Mouse (Mus musculus) hindbrain, embryonic 13.5 days (tissue): ENCODE results near the gene Cd200r1. TPM values are rescaled to one million over a fixed set of nuclear protein-coding genes. Genes with fewer than 3 reads are reported as not detected.
"Not testable (repeated sequence)": the region's sequence is repeated elsewhere in the genome, so short reads cannot be mapped to it uniquely, and the experiment has no call there.

ENCODE experiments used
- ATAC-seq: fragments of 200-750 bp; cut with Nextera tagmentation; 2 replicates; pipeline ENCODE4 v1.8.0; 2017; ENCODE audit warnings: moderate TSS enrichment; ENCODE audit not compliant: low FRiP score
- H3K27ac ChIP-seq: fragments of 300-500 bp; sonication (generic); 2 replicates; pipeline ENCODE4 v1.5.1; 2015; ENCODE audit warnings: inconsistent platforms, mild to moderate bottlenecking, moderate library complexity
- H3K27me3 ChIP-seq: fragments of 300-500 bp; sonication (generic); 2 replicates; pipeline ENCODE4 v1.6.1; 2015; ENCODE audit warnings: mild to moderate bottlenecking, inconsistent platforms
- H3K36me3 ChIP-seq: fragments of 300-500 bp; sonication (generic); 2 replicates; pipeline ENCODE4 v1.6.1; 2015; ENCODE audit warnings: mild to moderate bottlenecking, inconsistent platforms
- H3K4me1 ChIP-seq: fragments of 300-500 bp; sonication (generic); replicated peaks from 2 replicates; pipeline ENCODE4 v1.6.1; 2015; ENCODE audit warnings: inconsistent platforms
- H3K4me2 ChIP-seq: fragments of 300-500 bp; sonication (generic); 2 replicates; pipeline ENCODE4 v1.6.1; 2015; ENCODE audit warnings: inconsistent platforms, mild to moderate bottlenecking, moderate library complexity
- H3K4me3 ChIP-seq: fragments of 300-500 bp; sonication (generic); 2 replicates; pipeline ENCODE4 v1.5.1; 2015; ENCODE audit warnings: mild to moderate bottlenecking, inconsistent platforms
- H3K9ac ChIP-seq: fragments of 300-500 bp; sonication (generic); 2 replicates; pipeline ENCODE4 v1.6.1; 2015; ENCODE audit warnings: mild to moderate bottlenecking, inconsistent platforms
- H3K9me3 ChIP-seq: fragments of 300-500 bp; sonication (generic); 2 replicates; pipeline ENCODE4 v1.6.1; 2016; ENCODE audit warnings: inconsistent platforms
- WGBS: fragments of 180-500 bp; shearing (Covaris S2); methylation state at CpG from one replicate; pipeline ENCODE4 v1.1.7; 2015; 5-methylcytosine and 5-hydroxymethylcytosine counted together
- polyA plus RNA-seq: library from polyadenylated mRNA; unstranded; fragments of >200 nt; fragmentation: Nextera tagmentation; extraction: Ambion mirVana; gene quantifications from 2 replicates; pipeline ENCODE4 v1.2.1, GENCODE M21; 2015

Gene Cd200r1
- polyA plus RNA-seq, 1 experiment from 2014 or later: 0.87 TPM

- Histone ChIP-seq H3K36me3 (no peaks in the 10 kb centered on the region), H3K9ac (no peak overlapping the region)
- 93% methylated on average over 3 of the region's 3 CpGs for WGBS
These were observed 8.1 kb downstream of the Cd200r1 start for GRCm38 (mm10) chr16:44773673-44774072.

GRCm38 (mm10) chr16:44774201-44774600 lies 8.7 kb downstream of the Cd200r1 start:
- Histone ChIP-seq H3K27me3 (no peaks in the 10 kb centered on the region), H3K4me3 (no peak overlapping the region), H3K4me1 (no peaks in the 10 kb centered on the region), H3K9me3 (no peaks in the 10 kb centered on the region), H3K9ac (no peak overlapping the region), H3K4me2 (no peak overlapping the region), H3K36me3 (no peaks in the 10 kb centered on the region), H3K27ac (no peak overlapping the region)
- ATAC-seq: no peak
- 92% methylated on average over 6 of the region's 6 CpGs for WGBS

More at GRCm38 (mm10) chr16:44773673-44774072, 8.1 kb downstream of the Cd200r1 start:
- Histone ChIP-seq H3K27me3 (no peaks in the 10 kb centered on the region), H3K4me2 (no peak overlapping the region), H3K4me3 (no peak overlapping the region), H3K27ac (no peak overlapping the region), H3K4me1 (no peaks in the 10 kb centered on the region), H3K9me3 (no peaks in the 10 kb centered on the region)
- ATAC-seq: no peak

- 88% methylated on average over 17 of the region's 17 CpGs for WGBS
- no peaks in the 10 kb centered on the region for H3K27me3 ChIP-seq
- H3K9me3 ChIP-seq: no peaks in the 10 kb centered on the region
- ATAC-seq: no peak
- no peaks in the 10 kb centered on the region for H3K4me1 ChIP-seq
- no peaks in the 10 kb centered on the region for H3K36me3 ChIP-seq
- H3K9ac ChIP-seq: no peak overlapping the region
- no peak overlapping the region for H3K4me3 ChIP-seq
- no peak overlapping the region for H3K27ac ChIP-seq
- no peak overlapping the region for H3K4me2 ChIP-seq
These were observed 13.1 kb downstream of the Cd200r1 start for GRCm38 (mm10) chr16:44778538-44779147.

- Histone ChIP-seq H3K9ac (no peak overlapping the region), H3K4me1 (no peaks in the 10 kb centered on the region), H3K27me3 (no peaks in the 10 kb centered on the region), H3K27ac (no peak overlapping the region), H3K4me3 (no peak overlapping the region), H3K9me3 (no peaks in the 10 kb centered on the region), H3K4me2 (no peak overlapping the region), H3K36me3 (no peaks in the 10 kb centered on the region)
- 94% methylated on average over 5 of the region's 5 CpGs for WGBS
- no peak for ATAC-seq
These were observed 14.0 kb downstream of the Cd200r1 start for GRCm38 (mm10) chr16:44779494-44779893.

- ATAC-seq: no peak
- Histone ChIP-seq H3K36me3 (no peaks in the 10 kb centered on the region), H3K4me3 (no peak overlapping the region), H3K4me2 (no peak overlapping the region), H3K4me1 (no peaks in the 10 kb centered on the region), H3K27me3 (no peaks in the 10 kb centered on the region), H3K9ac (no peak overlapping the region), H3K27ac (no peak overlapping the region), H3K9me3 (no peaks in the 10 kb centered on the region)
- WGBS: 64% methylated on average over 4 of the region's 4 CpGs
These were observed 15.2 kb downstream of the Cd200r1 start for GRCm38 (mm10) chr16:44780751-44781150.

- Histone ChIP-seq H3K9me3 (no peaks in the 10 kb centered on the region), H3K27ac (no peak overlapping the region), H3K9ac (no peak overlapping the region), H3K4me1 (no peaks in the 10 kb centered on the region), H3K4me3 (no peak overlapping the region), H3K36me3 (no peaks in the 10 kb centered on the region), H3K4me2 (no peak overlapping the region), H3K27me3 (no peaks in the 10 kb centered on the region)
- 81% methylated on average over 1 of the region's 1 CpGs for WGBS
- ATAC-seq: no peak
These were observed 21.4 kb downstream of the Cd200r1 start for GRCm38 (mm10) chr16:44786934-44787333.

- H3K9me3 ChIP-seq: no peaks in the 10 kb centered on the region
- no peak overlapping the region for H3K27ac ChIP-seq
- no peak for ATAC-seq
- H3K27me3 ChIP-seq: no peaks in the 10 kb centered on the region
- no peak overlapping the region for H3K4me2 ChIP-seq
- H3K36me3 ChIP-seq: no peaks in the 10 kb centered on the region
- no peaks in the 10 kb centered on the region for H3K4me1 ChIP-seq
- no peak overlapping the region for H3K9ac ChIP-seq
- H3K4me3 ChIP-seq: no peak overlapping the region
These were observed 28.9 kb downstream of the Cd200r1 start for GRCm38 (mm10) chr16:44794416-44794815.

GRCm38 (mm10) chr16:44805976-44806375 lies 40.4 kb downstream of the Cd200r1 start:
- Histone ChIP-seq H3K27ac (no peak overlapping the region), H3K9me3 (no peaks in the 10 kb centered on the region)

GRCm38 (mm10) chr16:44810223-44810622 lies 44.7 kb downstream of the Cd200r1 start:
- not testable (repeated sequence) for H3K27ac ChIP-seq, H3K27me3 ChIP-seq, H3K4me1 ChIP-seq, H3K9me3 ChIP-seq, ATAC-seq, H3K4me2 ChIP-seq, H3K9ac ChIP-seq, H3K36me3 ChIP-seq, H3K4me3 ChIP-seq
- WGBS: 96% methylated on average over 4 of the region's 4 CpGs

More at GRCm38 (mm10) chr16:44805976-44806375, 40.4 kb downstream of the Cd200r1 start:
- Histone ChIP-seq H3K9ac (no peak overlapping the region), H3K4me2 (no peak overlapping the region), H3K36me3 (no peaks in the 10 kb centered on the region), H3K4me3 (no peak overlapping the region), H3K4me1 (no peaks in the 10 kb centered on the region), H3K27me3 (no peaks in the 10 kb centered on the region)
- ATAC-seq: no peak

GRCm38 (mm10) chr16:44811544-44811943 lies 46.0 kb downstream of the Cd200r1 start, which contains the start of gene Cd200r4:
TSS of gene Cd200r4 (plus strand) at chr16:44811733.
- Histone ChIP-seq H3K36me3 (no peaks in the 10 kb centered on the region), H3K27me3 (no peaks in the 10 kb centered on the region), H3K4me2 (no peak within 1 kb of the TSS), H3K27ac (no peak within 1 kb of the TSS), H3K9me3 (no peaks in the 10 kb centered on the region), H3K4me1 (no peaks in the 10 kb centered on the region), H3K9ac (no peak within 1 kb of the TSS), H3K4me3 (no peak within 1 kb of the TSS)
- ATAC-seq: no peak
- WGBS: 94% methylated on average over 3 of the region's 3 CpGs

GRCm38 (mm10) chr16:44812468-44813065 lies 47.0 kb downstream of the Cd200r1 start:
- Histone ChIP-seq H3K9ac (no peak overlapping the region), H3K27ac (no peak overlapping the region), H3K4me2 (no peak overlapping the region), H3K27me3 (no peaks in the 10 kb centered on the region), H3K4me1 (no peaks in the 10 kb centered on the region), H3K36me3 (no peaks in the 10 kb centered on the region), H3K9me3 (no peaks in the 10 kb centered on the region), H3K4me3 (no peak overlapping the region)
- WGBS: 85% methylated on average over 6 of the region's 6 CpGs
- ATAC-seq: no peak

GRCm38 (mm10) chr16:44818010-44818409 lies 52.5 kb downstream of the Cd200r1 start:
- Histone ChIP-seq H3K4me3 (no peak overlapping the region), H3K4me1 (no peaks in the 10 kb centered on the region), H3K27ac (no peak overlapping the region), H3K27me3 (no peaks in the 10 kb centered on the region), H3K9ac (no peak overlapping the region), H3K4me2 (no peak overlapping the region), H3K9me3 (no peaks in the 10 kb centered on the region), H3K36me3 (no peaks in the 10 kb centered on the region)
- ATAC-seq: no peak
- whole genome bisulfite sequencing: 61% methylated on average over 1 of the region's 1 CpGs

- no peak for ATAC-seq
- Histone ChIP-seq H3K4me2 (no peak overlapping the region), H3K4me3 (no peak overlapping the region), H3K36me3 (no peaks in the 10 kb centered on the region), H3K27ac (no peak overlapping the region), H3K9me3 (no peaks in the 10 kb centered on the region), H3K27me3 (no peaks in the 10 kb centered on the region), H3K9ac (no peak overlapping the region), H3K4me1 (no peaks in the 10 kb centered on the region)
- WGBS: 92% methylated on average over 4 of the region's 4 CpGs
These were observed 55.0 kb downstream of the Cd200r1 start for GRCm38 (mm10) chr16:44820545-44820944.
